Mouse (Mus musculus) R1 (cell line): ENCODE measurements at regions not wholly inside any gene's neighbourhood (a gene's known extent, or its start where the extent isn't known, plus 50 kb on each side); places are given as distances from the start of the nearest gene placed in this dataset.

Source experiments
- DNase-seq: peaks from one replicate; pipeline ENCODE4 v3.0.0-alpha.2; 2018; ENCODE audit warnings: low read depth, low spot score

GRCm38 (mm10) chr12:110215311-110215710 is 63.6 kb upstream of the Dio3 start:
- no peak for DNase-seq

GRCm38 (mm10) chr12:110219750-110220149 is 59.1 kb upstream of the Dio3 start:
- no peak for DNase-seq

- no peak for DNase-seq
Measured at GRCm38 (mm10) chr12:110220516-110220915, 58.4 kb upstream of the Dio3 start.

DNA sequence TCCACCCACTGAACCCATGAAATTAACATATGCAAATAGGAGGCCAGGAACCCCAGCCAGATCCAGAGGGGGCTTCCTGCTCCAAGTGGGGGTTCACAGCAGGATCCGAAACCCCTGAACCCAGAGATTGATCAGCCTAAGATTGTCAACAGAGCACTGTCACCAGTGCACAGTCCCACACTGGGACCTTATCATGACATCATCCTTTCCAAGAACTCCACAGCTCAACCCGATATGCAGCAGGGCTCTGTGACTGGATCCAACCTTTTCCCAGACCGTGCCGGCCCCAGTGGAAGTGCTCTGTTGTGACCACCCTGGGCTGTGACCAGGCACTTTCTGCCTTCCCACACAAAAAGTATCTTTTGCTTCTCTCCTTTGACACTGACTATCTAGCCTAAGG is 57.7 kb upstream of the Dio3 start:
- no peak for DNase-seq

- DNase-seq, result no peak
Measured at GRCm38 (mm10) chr12:110221679-110222078, 57.2 kb upstream of the Dio3 start.

DNA sequence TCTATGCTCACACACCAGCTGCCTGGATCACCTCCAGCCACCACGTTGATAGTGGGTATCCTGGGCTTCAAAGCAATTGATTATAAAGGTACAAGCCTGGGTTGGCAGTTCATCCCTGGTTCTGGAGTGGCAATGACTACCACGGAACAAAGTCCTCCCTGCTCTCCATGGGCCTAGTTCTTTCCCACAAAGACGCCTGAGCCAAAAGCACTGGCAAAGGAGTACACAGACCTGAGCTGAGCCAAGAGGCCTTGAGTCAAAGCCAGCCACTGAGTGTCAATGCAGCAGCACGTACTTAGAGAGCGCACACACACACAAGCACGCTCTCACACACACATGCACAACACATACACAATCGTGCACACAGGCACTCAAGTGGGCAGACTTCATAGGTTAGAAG is 54.6 kb upstream of the Dio3 start:
- no peak for DNase-seq

- no peak for DNase-seq
Measured at GRCm38 (mm10) chr12:110228011-110228411, 50.9 kb upstream of the Dio3 start.
